Mouse (Mus musculus) megakaryocyte, embryonic 14.5 days (primary cell): Measurements from ENCODE around the gene Rpn2.

Experiments used
- FLI1 ChIP-seq: IDR thresholded peaks from 2 replicates; pipeline ENCODE4 v1.6.1; 2012; ENCODE audit warnings: low read length, inconsistent platforms, mixed read lengths
- GATA1 ChIP-seq: IDR thresholded peaks from 3 replicates; pipeline ENCODE4 v1.6.1; 2012; ENCODE audit warnings: mixed read lengths, low read length, inconsistent platforms, borderline replicate concordance

DNA sequence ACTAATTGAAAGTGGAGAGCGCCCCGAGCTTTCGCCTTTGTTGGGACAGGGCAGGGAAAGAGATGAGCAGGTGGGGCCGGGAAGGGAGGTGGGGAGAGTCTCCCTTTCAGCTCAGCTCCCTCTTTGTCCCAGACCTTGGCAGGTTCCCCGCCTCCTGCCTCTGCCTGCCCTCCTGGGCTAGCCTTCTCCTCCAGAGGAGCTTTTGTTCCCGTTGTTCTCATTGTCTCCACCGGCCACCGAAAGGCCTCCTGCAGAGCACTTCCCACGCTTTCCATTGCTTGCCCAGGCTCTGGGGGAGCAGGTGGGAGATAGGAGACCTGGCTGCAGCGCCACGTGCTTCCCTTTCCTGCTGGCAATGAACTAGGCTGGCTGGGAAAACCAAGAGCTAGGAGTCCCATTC, 49.8 kb downstream of the Rpn2 start:
- no peak for TF ChIP-seq GATA1
- no peak for TF ChIP-seq FLI1
